Mouse (Mus musculus) cerebellum, adult 8-10 months (tissue): ENCODE results near the gene Gm11027.

Experiments used
- DNase-seq: peaks from one replicate; pipeline ENCODE4 v3.0.0; 2022

Gm11027 gene

DNA sequence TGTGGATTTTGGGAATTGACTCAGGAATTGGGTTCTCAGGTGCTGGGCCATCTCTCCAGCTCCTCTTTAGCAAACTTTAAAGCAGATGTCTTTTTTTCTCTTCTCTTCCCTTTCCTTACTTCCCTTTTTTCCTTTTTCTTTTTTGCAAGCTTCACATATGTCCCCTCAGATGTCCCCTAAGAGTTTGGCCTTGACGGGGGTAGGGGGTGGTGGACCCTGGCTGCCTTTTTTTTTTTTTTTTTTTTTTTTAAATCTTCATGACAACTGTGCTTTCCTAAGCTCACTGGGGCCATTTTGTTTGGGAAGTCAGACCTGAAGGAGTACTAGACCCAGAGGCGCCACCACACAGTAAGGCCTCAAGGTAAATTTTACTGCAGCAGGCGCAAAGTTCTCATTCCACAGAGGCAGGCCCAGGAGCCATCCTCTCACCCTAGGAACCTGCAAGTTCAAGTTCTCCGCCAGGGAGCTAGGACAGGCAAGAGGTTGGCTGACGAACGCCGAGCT lies 5.0 kb downstream of the Gm11027 start:
- no peak for DNase-seq

DNA sequence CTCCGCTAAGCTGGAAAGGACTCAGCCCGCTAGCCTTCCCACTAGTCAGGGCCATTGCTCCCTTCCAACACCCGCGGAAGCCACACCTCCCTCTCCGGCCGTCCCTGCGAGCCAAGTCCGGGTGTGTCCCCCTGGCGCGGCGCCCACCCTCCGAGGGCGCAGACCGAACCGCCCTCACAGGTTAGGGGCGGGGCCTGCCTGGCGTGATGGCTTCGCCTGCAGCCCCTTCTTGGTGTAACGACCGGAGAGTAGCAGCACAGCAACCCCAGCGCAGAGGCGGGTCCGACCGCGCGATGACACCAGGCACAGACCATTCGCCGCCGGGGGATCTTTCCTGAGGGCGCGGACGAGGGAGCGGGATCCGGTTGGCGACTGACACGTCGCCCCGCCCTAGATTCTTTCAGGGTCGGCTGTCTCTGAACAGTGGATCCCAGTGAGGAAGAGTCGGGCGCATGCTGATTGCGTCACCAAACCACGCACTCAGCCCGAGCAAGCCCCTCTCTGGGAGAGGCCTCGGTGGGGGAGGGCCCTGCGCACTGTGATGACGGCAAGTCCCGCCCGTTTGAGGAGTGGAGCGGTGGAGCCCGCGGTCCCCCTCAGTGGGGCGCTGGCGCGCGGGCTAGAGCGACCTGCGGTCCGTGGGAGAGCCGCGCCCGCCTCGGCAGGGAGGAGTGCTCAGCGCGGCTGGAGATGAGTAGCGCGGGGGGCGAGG lies 5.6 kb downstream of the Gm11027 start, which contains the start of gene Esyt2:
TSS of gene Esyt2 (plus strand) at position 544 of the 712 bp plus-strand sequence.
- peak; percentile 98 for DNase-seq

DNA sequence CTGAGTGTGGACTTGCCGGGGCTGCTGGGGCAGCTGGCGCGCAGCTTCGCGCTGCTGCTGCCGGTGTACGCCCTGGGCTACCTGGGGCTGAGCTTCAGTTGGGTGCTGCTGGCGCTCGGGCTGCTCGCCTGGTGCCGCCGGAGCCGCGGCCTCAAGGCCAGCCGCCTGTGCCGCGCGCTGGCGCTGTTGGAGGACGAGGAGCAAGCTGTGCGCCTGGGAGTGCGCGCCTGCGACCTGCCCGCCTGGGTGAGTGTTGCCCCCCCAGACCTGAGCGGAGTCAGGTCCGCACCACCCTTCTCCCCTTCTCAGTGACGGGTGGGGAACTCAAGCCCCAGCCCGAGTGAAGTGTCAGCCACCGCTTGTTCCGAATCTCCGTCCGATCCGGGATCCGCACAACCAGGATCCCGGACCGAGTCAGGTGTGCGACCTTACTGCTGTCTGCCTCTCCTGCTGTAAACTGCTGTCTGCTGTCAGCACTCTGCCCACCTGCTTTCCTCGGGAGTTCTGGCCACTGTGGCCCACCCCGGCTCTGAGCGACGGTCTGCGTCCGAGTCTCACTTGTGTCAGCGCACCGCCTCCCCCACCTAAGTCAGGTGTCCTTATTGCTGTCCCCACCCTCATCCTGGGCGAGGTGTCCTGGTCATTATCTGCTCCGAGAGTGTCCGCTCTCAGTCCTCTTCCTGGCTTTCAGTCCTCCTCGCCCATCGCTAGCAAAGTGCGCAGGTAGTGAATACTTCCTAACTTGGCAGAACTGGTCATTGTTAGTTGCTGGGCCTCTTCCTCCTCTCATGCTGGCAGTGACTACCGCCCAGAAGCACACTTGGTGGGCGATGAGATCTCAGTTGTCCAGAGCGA lies 6.5 kb downstream of the Gm11027 start:
- peak; percentile 45 for DNase-seq

DNA sequence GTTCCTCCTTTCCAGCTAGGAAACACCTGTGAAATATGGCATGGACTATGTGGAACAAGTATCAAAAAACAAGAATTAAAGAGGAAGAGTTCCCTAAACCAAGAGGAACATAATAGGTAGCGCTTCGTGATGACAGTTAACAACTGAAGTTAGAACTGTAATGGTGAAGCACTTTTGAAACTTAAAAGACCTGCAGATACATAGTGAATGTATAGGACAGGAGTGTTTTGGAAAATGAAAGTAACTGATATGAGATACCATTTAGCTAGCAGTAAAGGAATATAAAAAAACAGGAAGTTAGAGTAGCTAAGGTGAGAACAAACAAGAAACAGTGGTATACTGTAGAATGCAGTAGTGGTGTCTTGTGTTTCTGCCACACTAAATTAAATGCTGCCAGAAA lies 7.7 kb downstream of the Gm11027 start:
- DNase-seq, result no peak

DNA sequence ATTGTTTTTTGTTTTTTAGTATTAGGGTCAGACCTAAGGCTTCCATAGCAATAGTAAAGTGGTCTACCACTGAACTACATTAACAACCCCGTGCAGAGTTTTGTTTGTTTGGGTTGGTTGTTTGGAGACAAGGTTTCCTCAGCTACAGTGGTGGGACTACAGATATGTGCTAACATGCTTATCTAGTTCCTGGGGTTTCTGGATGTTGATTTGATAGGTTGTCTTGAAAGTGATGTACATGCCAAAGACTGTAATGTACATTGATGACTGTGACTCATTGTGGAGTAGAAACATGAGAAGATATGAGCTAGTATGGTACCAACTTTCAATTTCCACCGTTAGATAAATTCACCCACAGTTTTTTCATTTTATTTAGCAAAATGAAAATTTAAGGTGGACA lies 8.3 kb downstream of the Gm11027 start:
- DNase-seq, result no peak

DNA sequence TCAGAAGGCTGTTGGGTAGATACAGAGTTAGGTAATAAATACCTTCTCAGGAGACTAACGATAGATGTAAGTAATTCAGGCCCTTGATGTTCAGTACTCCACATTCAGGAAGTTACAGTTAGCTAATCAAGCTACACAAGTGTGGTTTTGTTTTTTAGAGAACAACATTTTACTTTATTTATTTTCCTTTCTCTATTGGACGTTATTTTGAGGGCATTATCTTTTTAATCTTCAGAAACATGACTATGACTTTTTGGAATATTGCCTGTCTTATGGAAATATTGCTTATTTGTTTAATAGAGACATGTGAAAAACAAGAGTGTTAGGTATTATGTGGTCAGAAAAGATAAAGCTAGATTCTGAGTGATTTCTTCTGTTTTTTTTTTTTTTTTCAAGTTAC lies 18.0 kb downstream of the Gm11027 start:
- DNase-seq, result no peak

DNA sequence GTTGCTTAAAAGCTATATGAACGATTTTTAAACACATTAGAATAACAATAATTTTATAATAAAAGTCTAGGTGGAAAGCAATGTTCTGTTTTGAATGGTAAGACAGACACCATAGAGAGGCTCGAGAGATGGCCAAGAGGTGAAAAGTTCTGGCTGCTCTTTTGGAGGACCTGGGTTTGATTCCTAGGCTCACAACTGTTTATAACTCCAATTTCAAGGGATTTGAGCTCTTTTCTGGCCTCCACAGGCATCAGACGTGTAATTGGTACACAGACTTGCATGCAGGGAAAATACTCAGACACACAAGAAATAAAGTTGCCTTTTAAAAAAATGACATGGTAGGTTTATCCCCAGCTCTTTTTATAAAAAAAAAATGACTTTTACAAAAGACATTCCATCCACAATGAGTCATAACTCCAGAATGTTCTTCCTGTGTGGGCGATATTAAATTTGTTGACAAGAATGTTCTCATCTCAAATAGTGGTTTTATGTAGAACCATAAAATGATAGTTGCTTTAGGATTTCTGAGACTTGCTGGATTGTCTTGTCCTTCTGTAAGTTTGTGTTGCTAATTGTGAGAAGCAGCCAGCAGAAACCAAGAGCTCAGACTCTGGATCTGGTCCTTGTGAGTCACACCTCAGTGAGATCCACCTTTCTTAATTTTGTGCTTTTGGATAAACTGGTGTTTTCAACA lies 18.6 kb downstream of the Gm11027 start:
- DNase-seq, result no peak

DNA sequence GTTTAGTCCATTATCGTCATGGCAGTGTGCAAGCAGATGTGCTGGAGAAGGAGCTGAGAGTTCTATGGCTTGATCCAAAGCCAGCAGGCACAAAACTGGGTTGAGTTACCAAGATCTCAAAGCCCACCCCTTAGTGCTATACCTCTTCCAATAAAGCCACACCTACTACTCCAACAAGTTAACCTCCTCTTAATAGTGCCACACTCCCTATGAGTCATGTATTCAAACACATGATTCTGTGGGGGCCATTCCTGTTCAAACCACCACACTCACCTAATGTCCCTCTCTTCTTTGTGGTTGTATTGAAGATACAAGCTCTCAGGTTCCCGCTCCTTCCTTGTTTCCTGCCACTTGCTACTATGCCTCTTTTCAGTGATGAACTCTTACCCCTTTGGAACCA lies 24.7 kb downstream of the Gm11027 start:
- DNase-seq, result no peak

DNA sequence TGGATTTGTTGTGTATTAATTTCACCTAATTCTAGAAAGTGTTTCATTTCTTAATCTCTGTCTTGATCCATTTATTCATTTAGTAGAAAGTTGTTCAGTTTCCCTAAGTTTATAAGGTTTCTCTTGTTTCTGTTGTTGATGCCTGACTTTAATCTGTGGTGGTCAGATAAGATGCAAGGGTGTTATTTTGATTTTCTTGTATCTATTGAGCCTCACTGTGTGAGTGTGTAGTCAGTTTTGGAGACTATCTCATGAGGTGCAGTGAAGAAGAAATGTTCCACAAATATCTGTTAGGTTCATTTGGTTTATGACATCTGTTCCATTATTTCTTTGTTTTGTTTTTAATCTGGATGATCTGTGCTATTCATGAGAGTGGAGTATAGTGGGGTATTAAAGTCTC lies 27.0 kb downstream of the Gm11027 start:
- DNase-seq, result no peak

DNA sequence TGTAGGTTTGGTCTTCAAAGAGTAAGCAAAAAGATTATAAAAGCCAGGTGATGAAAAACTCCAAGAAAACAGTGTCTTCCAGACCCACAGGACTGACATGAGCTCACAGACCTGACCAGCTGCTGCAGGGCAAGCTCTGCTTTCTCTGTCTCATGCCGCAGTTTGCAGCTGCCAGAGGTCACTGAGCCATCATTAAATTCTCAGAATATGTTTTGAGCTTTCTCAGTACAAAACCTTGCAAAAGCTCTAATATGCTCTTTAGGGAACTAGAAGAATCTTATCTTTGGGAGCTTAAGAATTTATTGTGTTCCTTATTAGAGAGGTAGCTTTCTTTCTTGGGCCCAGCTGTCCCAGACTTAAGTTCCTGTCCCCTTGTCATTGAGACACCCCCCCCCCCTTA lies 30.9 kb downstream of the Gm11027 start:
- no peak for DNase-seq

DNA sequence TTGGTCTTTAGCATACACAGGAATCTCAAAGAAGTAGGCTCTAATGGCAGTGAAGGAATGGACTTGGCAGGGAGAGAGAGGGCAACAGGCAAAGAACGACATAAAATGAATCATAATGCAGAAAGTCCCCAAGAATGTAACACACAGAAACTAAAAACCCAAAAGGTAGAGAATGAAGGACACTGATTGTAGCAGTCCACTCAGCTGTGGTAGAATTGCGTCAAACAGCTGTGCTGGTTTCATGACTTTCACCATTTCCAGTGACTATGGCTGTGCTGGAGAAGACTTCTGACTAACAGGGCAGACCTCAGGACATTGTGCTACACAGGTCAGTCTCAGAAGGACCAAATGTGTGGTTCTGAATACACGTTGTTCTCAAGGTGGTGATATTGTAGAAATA lies 32.7 kb downstream of the Gm11027 start:
- no peak for DNase-seq

DNA sequence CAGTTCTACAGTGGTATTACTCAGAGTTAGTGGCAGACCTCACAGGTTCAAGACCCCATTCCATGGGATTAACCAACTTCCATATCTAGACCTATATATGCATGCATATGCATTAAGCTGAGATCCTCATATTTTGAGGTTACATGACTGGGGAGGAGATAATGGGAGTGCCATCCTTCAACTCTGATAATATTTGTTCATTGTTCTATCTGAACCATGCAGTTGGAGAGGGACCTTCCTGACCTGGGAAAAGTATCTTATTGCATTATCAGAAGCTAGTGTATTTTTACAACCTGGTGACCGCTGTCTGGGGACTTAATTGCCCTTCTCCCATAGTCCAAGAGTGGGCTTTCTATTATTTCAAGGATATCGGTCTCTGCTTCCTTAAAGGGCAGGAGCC lies 33.4 kb downstream of the Gm11027 start:
- no peak for DNase-seq

DNA sequence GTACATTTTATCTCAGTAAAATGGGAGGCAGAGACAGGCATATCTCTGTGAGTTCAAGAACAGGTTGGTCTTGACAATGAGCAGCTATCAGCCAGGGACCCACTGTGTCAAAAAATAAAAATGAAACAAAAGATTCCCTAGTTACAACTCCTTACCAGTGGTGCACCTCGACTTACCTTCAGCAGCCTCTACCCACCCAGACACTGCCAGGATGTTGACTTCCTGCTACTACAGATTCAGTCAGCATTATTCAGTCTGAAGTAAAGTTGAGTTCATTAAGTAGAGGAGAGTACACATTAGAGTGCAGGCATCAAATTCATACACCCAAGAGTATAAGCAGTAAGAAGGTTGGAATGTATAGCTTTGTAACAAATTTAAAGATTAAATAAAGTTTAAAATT lies 38.6 kb downstream of the Gm11027 start:
- no peak for DNase-seq

DNA sequence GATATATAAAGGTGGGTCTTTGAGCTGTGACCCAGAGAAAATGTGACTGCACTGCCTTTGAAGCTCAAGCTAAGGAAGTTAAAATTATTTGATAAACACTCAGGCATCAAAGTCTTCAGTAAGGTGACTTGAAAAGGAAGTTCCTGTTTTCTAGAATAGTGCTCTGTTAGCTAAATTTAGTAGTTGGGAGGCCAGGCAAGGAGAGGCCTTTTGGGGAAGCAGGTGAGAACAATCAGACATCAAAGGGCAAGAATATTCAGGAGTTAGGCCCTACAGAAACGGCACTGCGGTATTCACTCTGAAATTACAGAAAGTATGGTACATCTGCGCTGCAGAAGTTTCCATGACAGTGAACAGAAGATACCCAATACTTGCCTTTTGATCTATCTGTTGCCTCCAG lies 40.3 kb downstream of the Gm11027 start:
- no peak for DNase-seq

DNA sequence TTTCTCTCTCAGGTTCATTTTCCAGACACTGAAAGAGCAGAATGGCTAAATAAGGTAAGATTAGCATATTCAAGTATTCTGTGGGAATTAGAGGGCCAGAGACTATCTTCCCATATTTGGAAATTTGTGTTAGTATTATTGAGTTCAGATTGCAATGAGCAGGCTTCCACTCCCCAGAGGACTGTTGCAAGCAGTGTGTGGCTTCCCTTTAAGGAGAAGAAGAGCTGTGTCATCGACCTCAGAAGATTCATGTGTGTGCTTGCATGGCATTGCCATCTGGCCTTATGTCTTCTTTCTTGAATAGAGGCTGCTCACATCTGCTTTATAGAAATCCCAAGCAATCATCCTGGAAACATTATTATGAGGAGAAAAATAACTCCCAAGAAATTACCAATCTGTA lies 42.6 kb downstream of the Gm11027 start:
- DNase-seq, result no peak
